Mouse (Mus musculus) v-Abl transformed pro-B cells (cell line): ENCODE data around the gene Prickle2.

ENCODE experiments used
- in situ Hi-C, 2 experiments: fragments of 400-800 bp; cut with MboI; formaldehyde crosslinking; loops; one replicate each; pipeline ENCODE4 v1.15.1; 2025; ENCODE audit not compliant: unreplicated experiment in 2 of 2

Prickle2 gene

GRCm38 (mm10) chr6:92669623-92670022, 36.3 kb downstream of the Prickle2 start:
- in situ Hi-C loops = no loop called here

GRCm38 (mm10) chr6:92667544-92667943, 38.4 kb downstream of the Prickle2 start:
- in situ Hi-C loops = no loop called here

- in situ Hi-C loops = no loop called here
Observed at GRCm38 (mm10) chr6:92665530-92665989, 40.4 kb downstream of the Prickle2 start.

- in situ Hi-C loops = no loop called here
Observed at GRCm38 (mm10) chr6:92663885-92664284, 42.1 kb downstream of the Prickle2 start.

GRCm38 (mm10) chr6:92663433-92663832, 42.5 kb downstream of the Prickle2 start:
- in situ Hi-C loops = no loop called here

- in situ Hi-C loops = no loop called here
Observed at GRCm38 (mm10) chr6:92649063-92649462, 56.9 kb downstream of the Prickle2 start.

- in situ Hi-C loops = no loop called here
Observed at GRCm38 (mm10) chr6:92648571-92648970, 57.4 kb downstream of the Prickle2 start.

- in situ Hi-C loops = no loop called here
Observed at GRCm38 (mm10) chr6:92642929-92643328, 63.0 kb downstream of the Prickle2 start.

GRCm38 (mm10) chr6:92641956-92642355, 64.0 kb downstream of the Prickle2 start:
- in situ Hi-C loops = no loop called here

GRCm38 (mm10) chr6:92640896-92641295, 65.1 kb downstream of the Prickle2 start:
- in situ Hi-C loops = no loop called here

- in situ Hi-C loops = no loop called here
Observed at GRCm38 (mm10) chr6:92636431-92636830, 69.5 kb downstream of the Prickle2 start.

GRCm38 (mm10) chr6:92634876-92635468, 71.0 kb downstream of the Prickle2 start:
- in situ Hi-C loops = no loop called here

GRCm38 (mm10) chr6:92630991-92631390, 75.0 kb downstream of the Prickle2 start:
- in situ Hi-C loops = no loop called here

GRCm38 (mm10) chr6:92627711-92628110, 78.2 kb downstream of the Prickle2 start:
- in situ Hi-C loops = no loop called here

GRCm38 (mm10) chr6:92627048-92627617, 78.8 kb downstream of the Prickle2 start:
- in situ Hi-C loops = no loop called here

- in situ Hi-C loops = no loop called here
Observed at GRCm38 (mm10) chr6:92625923-92626322, 80.0 kb downstream of the Prickle2 start.

- in situ Hi-C loops = no loop called here
Observed at GRCm38 (mm10) chr6:92624306-92624705, 81.6 kb downstream of the Prickle2 start.

GRCm38 (mm10) chr6:92617183-92617582, 88.8 kb downstream of the Prickle2 start:
- in situ Hi-C loops = no loop called here

- in situ Hi-C loops = no loop called here
Observed at GRCm38 (mm10) chr6:92614771-92615170, 91.2 kb downstream of the Prickle2 start.

GRCm38 (mm10) chr6:92612151-92612769, 93.7 kb downstream of the Prickle2 start:
- in situ Hi-C loops = no loop called here

GRCm38 (mm10) chr6:92609682-92610235, 96.2 kb downstream of the Prickle2 start:
- in situ Hi-C loops = no loop called here

GRCm38 (mm10) chr6:92609078-92609477, 96.9 kb downstream of the Prickle2 start:
- in situ Hi-C loops = no loop called here
